Mouse (Mus musculus): ENCODE data around the gene Aurkb. TPM values are rescaled to one million over a fixed set of nuclear protein-coding genes. Genes with fewer than 3 reads are reported as not detected.

The Aurkb gene
- total RNA-seq, 2 experiments from 2014 or later, result 1.0 to 1.1 TPM

DNA sequence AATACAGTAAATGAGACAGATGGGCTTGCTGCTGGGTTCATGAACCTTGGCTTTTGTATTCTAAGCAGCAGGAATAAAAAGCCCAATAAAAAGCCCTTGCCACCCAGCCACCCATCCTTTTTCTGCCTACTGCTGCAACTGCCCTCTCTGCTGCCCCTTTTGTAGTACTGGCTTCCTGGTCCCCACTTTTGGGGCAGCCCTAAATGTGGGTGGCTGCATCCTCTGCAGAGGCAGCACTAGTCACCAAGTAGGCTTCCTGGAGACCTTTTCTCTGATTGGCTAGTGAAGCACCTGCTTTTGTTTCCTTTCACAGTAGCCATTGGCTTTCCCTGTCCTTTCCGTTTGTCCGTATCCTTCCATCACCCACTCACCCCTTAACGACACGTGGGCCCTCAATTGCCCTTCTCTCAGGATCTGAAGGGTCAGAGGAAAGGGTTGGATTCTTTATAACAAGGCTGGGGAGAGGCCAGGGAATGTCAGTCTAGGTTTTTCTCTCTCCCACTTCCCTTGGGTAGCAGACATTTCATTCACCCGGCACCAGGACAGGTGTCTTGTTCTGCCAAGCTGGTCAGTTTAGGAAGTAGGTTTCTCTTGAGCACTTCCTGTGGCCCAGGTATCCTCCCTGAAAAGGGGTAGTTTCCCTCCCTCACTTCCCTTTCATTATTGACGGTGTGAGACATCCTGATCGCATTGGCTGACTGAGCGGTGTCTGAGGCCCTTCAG lies 52.8 kb downstream of the Aurkb start:
- no peak for DNase-seq

DNA sequence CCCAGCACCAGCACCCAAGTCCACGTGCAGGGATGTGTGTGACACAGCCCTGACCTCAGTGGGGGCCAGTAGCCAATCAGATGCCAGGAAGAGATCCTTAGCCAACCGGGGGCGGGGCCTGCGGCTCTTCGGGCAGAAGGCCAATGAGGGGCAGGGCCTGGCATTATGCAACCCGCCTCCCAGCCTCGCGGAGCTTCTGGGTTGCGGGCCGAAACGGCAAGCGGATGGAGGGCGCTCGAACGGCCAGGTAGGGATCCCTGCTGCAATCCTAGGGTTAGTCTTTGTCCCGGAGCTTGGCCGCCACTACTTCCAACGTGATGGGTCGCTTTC lies 53.3 kb downstream of the Aurkb start:
- DNase-seq, result peak; percentile 96 to 98

DNA sequence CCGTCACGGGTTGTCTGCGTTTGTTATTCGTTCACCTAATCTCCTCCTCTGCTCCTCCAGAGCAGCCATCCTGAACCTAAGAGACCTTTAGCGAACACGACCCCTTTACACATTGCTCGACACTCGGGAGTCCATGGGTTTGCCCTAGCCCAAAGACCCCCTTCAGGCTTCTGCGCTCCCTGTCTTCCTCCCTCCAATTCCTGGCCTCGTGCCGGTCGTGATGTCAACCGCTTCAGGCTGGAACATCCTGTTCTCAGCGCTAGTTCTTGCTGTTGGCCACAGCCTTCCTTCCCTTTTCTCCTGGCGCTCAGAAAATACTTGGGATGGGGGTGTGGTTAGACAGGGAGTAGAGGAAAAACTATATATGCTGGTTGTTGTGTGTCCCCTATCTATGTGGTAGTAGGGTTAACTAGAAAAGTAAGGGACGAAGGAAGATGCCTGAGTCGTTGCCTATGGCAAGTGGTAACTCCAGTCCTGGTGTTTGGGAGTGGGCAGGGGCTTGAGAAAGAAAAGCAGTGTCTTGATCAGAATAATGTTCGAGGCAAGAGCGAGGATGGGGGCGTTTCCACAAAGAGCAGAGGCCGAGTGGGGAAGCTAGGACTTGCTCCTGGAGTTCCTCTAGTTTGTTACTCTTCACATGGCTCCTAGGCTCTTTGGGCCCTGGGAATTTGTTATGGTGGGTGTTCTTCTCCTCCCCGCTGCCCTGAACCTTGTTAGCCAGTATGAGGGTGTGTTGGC lies 53.9 kb downstream of the Aurkb start:
- DNase-seq, result peak; percentile 67 to 73

DNA sequence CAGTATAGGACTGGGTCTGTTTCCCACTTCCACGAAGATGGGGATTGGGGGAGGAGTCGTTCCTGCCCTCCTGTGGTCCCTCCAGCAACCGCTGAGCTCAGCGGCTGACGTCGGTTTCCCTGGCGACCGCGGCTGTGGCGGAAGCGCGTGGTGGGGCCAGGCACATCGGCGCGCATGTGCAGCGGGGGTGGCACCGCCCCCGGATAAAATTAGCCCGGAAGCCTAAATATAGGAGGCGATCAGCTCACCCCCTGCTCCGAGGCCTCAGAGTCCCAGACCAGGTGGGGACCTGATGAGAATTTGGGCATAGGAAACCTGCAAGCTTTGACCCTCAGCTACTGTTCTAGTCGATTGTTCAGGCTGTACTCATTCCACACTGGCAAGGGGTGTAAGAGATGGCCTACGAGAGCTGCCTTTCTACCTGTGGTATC lies 54.5 kb downstream of the Aurkb start:
- DNase-seq, result peak; percentile 93 to 94

DNA sequence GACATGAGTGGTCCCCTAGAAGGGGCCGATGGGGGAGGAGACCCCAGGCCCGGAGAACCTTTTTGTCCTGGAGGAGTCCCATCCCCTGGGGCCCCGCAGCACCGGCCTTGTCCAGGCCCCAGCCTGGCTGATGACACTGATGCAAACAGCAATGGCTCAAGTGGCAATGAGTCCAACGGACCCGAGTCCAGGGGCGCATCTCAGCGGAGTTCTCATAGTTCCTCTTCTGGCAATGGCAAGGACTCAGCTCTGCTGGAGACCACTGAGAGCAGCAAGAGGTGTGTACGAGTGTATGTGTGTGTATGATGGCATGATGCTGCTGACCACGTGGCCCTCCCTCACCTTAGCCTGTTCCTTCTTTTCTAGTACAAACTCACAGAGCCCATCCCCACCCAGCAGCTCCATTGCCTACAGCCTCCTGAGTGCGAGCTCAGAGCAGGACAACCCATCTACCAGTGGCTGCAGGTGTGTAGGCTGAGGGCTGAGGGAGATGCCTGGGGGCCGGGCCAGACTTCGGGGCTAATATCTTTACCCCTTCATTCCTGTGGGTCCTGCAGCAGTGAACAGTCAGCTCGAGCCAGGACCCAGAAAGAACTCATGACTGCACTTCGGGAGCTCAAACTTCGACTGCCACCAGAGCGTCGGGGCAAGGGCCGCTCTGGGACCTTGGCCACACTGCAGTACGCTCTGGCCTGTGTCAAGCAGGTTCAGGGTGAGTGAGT lies 55.4 kb downstream of the Aurkb start:
- DNase-seq, result no peak

Other genes with a start within 250 kb of the Aurkb start
- gene Ndel1, start 173.8 kb upstream of the Aurkb start, total RNA-seq (2021), result 10 to 100 TPM; 90.5 to 93.2 TPM
- not detected for gene Rnf222, start 157.1 kb upstream of the Aurkb start, total RNA-seq (2021)
- gene Rpl26, start 144.1 kb upstream of the Aurkb start, total RNA-seq (2021), result 100 to 1,000 TPM; 738 to 741 TPM
- not detected for gene Odf4, start 118.6 kb upstream of the Aurkb start, total RNA-seq (2021)
- 10 to 100 TPM in 1 of 2 experiments, 1 to 10 TPM in 1; 7.4 to 10.5 TPM for gene Arhgef15, start 88.2 kb upstream of the Aurkb start, total RNA-seq (2021)
- gene Slc25a35, start 77.5 kb upstream of the Aurkb start, total RNA-seq (2021), result 1 to 10 TPM; 5.3 to 5.6 TPM
- 10 to 100 TPM; 17.6 to 19.7 TPM for gene Rangrf, start 70.5 kb upstream of the Aurkb start, total RNA-seq (2021)
- 10 to 100 TPM; 22.8 to 28.9 TPM for gene Pfas, start 37.2 kb upstream of the Aurkb start, total RNA-seq (2021)
- gene Ctc1, start 29.7 kb upstream of the Aurkb start, total RNA-seq (2021), result 10 to 100 TPM; 31.8 to 32.3 TPM
- 10 to 100 TPM; 27.8 to 30.4 TPM for gene Borcs6, start 14.1 kb downstream of the Aurkb start, total RNA-seq (2021)
- gene Tmem107, start 25.2 kb downstream of the Aurkb start, total RNA-seq (2021), result 10 to 100 TPM; 20.8 to 24.0 TPM
- 100 to 1,000 TPM; 962 to 984 TPM for gene Vamp2, start 42.8 kb downstream of the Aurkb start, total RNA-seq (2021)
- gene Per1, start 49.6 kb downstream of the Aurkb start, total RNA-seq (2021), result 10 to 100 TPM; 78.2 to 92.8 TPM
- 1 to 10 TPM in 1 of 2 experiments, under 1 TPM in 1; 0.68 to 1.1 TPM for gene Hes7, start 74.8 kb downstream of the Aurkb start, total RNA-seq (2021)
- gene 9130213A22Rik, start 76.9 kb downstream of the Aurkb start, total RNA-seq (2021), result 1 to 10 TPM in 1 of 2 experiments, under 1 TPM in 1; 0.96 to 1.2 TPM
- gene Aloxe3, start 80.2 kb downstream of the Aurkb start, total RNA-seq (2021), result 1 to 10 TPM; 6.6 to 6.9 TPM
- gene Alox12b, start 111.3 kb downstream of the Aurkb start, total RNA-seq (2021), result 1 to 10 TPM; 5.8 to 7.4 TPM
- 1 to 10 TPM; 5.8 to 7.2 TPM for gene Alox8, start 152.2 kb downstream of the Aurkb start, total RNA-seq (2021)
- 1 to 10 TPM; 1.9 TPM for gene Gucy2e, start 191.4 kb downstream of the Aurkb start, total RNA-seq (2021)

Data from layer of hippocampus, postnatal 36 days (tissue).